ENCODE assay signal across 21 mouse cellular contexts in genomic region chr1:177015917-177016316, GRCm38 (mm10).
A peak's percentile ranks its signal among the peaks of the same experiment; 100 is the strongest.
DNase-seq lines count a peak whose midpoint lies in the region; ATAC-seq and TF ChIP-seq lines count a peak whose summit lies in the region.
"Had no signal": no experiment of that assay in that cellular context is flagged by ENCODE, and none has a peak within 500 bp of the region (broad histone marks: within the 10 kb centered on the region; RNA-seq: fewer than 3 reads in every experiment).

No protein-coding gene starts in this region.

- TF ChIP-seq CTCF in bone marrow macrophage, adult 2 months (IDR thresholded peaks at IDR 0.05; ENCODE audit: low read depth, low read length), result no peak
- TF ChIP-seq CTCF in forebrain, postnatal 0 days (IDR thresholded peaks at IDR 0.05; ENCODE audit: low read depth), result no peak

- H3K9ac ChIP-seq in intestine, embryonic 14.5 days (ENCODE audit: low read length), result no peak overlapping the region
- H3K9ac ChIP-seq in intestine, embryonic 16.5 days (ENCODE audit: low read depth, low read length), result no peak overlapping the region
- no peak overlapping the region for H3K9ac ChIP-seq in forebrain, postnatal 0 days
- H3K9ac ChIP-seq: hindbrain, embryonic 14.5 days; kidney, embryonic 15.5 days; limb, embryonic 15.5 days; liver, embryonic 15.5 days; neural tube, embryonic 15.5 days had no signal

- H3K9me3 ChIP-seq in intestine, embryonic 14.5 days (ENCODE audit: control insufficient read depth, low read length), result no peaks in the 10 kb centered on the region
- H3K9me3 ChIP-seq in intestine, embryonic 16.5 days (ENCODE audit: control insufficient read depth, low read length), result no peaks in the 10 kb centered on the region
- H3K9me3 ChIP-seq in forebrain, postnatal 0 days (ENCODE audit: low read length), result no peaks in the 10 kb centered on the region
- H3K9me3 ChIP-seq: kidney, embryonic 15.5 days; limb, embryonic 15.5 days; liver, embryonic 15.5 days; neural tube, embryonic 15.5 days had no signal

- no peak overlapping the region for H3K4me3 ChIP-seq in intestine, embryonic 14.5 days (ENCODE audit: low read depth, low read length)
- H3K4me3 ChIP-seq in intestine, embryonic 16.5 days (ENCODE audit: low read length), result no peak overlapping the region
- no peak overlapping the region for H3K4me3 ChIP-seq in bone marrow macrophage, adult 2 months (ENCODE audit: insufficient read depth, low read length)
- no peak overlapping the region for H3K4me3 ChIP-seq in forebrain, postnatal 0 days (ENCODE audit: low read depth, low read length)
- H3K4me3 ChIP-seq: kidney, embryonic 15.5 days; limb, embryonic 15.5 days; liver, embryonic 15.5 days; neural tube, embryonic 15.5 days had no signal

- H3K4me1 ChIP-seq in intestine, embryonic 14.5 days (replicated peaks; ENCODE audit: control insufficient read depth, insufficient read depth, low read length), result peaks cover 6% of the 10 kb centered on the region
- peaks cover 10% of the 10 kb centered on the region for H3K4me1 ChIP-seq in intestine, embryonic 16.5 days (ENCODE audit: control insufficient read depth, insufficient read depth, low read length)
- H3K4me1 ChIP-seq in bone marrow macrophage, adult 2 months (ENCODE audit: control insufficient read depth, insufficient read depth, low read length), result peaks cover 38% of the 10 kb centered on the region
- peaks cover 6% of the 10 kb centered on the region for H3K4me1 ChIP-seq in forebrain, postnatal 0 days (ENCODE audit: insufficient read depth)
- H3K4me1 ChIP-seq: liver, embryonic 15.5 days had no signal

- H3K27me3 ChIP-seq in intestine, embryonic 14.5 days (replicated peaks; ENCODE audit: control insufficient read depth, insufficient read depth, low read length), result no peaks in the 10 kb centered on the region
- no peaks in the 10 kb centered on the region for H3K27me3 ChIP-seq in intestine, embryonic 16.5 days (replicated peaks; ENCODE audit: control insufficient read depth, insufficient read depth, low read length)
- H3K27me3 ChIP-seq in forebrain, postnatal 0 days (ENCODE audit: insufficient read depth, low read length), result no peaks in the 10 kb centered on the region
- H3K27me3 ChIP-seq: kidney, embryonic 15.5 days; limb, embryonic 15.5 days; liver, embryonic 15.5 days; neural tube, embryonic 15.5 days had no signal

- H3K4me2 ChIP-seq in intestine, embryonic 14.5 days (ENCODE audit: low read length), result no peak overlapping the region
- no peak overlapping the region for H3K4me2 ChIP-seq in intestine, embryonic 16.5 days (ENCODE audit: low read depth, low read length)
- no peak overlapping the region for H3K4me2 ChIP-seq in forebrain, postnatal 0 days (ENCODE audit: low read depth)
- H3K4me2 ChIP-seq: heart, embryonic 11.5 days; hindbrain, embryonic 14.5 days; kidney, embryonic 15.5 days; limb, embryonic 15.5 days; liver, embryonic 15.5 days; neural tube, embryonic 15.5 days had no signal

- no peak for TF ChIP-seq POLR2A in bone marrow macrophage, adult 2 months (IDR thresholded peaks at IDR 0.05; ENCODE audit: borderline replicate concordance, low read depth, low read length)

- H3K27ac ChIP-seq in intestine, embryonic 14.5 days (ENCODE audit: low read depth), result no peak overlapping the region
- no peak overlapping the region for H3K27ac ChIP-seq in intestine, embryonic 16.5 days (ENCODE audit: low read length)
- peak overlapping the region; percentile 29; the same call in 1 of the 2 replicates for H3K27ac ChIP-seq in bone marrow macrophage, adult 2 months (ENCODE audit: insufficient read depth, low read depth, low read length)
- no peak overlapping the region for H3K27ac ChIP-seq in forebrain, postnatal 0 days (ENCODE audit: low read depth, low read length)
- H3K27ac ChIP-seq: hindbrain, embryonic 14.5 days; kidney, embryonic 15.5 days; liver, embryonic 15.5 days had no signal

- DNase-seq in intestine, embryonic 14.5 days (ENCODE audit: low spot score), result peak; percentile 44
- DNase-seq in 3T3-L1 (ENCODE audit: low read depth, low spot score), result peak; percentile 23
- DNase-seq in forebrain, postnatal 0 days, result no peak
- DNase-seq in cerebellum, postnatal 10 days, result no peak
- DNase-seq in adrenal gland, postnatal 14 days, result no peak
- DNase-seq: adrenal gland, adult 8-10 months; cerebellum, adult 18-20 months; cerebellum, postnatal 36 days; heart, postnatal 10 days; right cerebral cortex, postnatal 25 days had no signal

- WGBS in intestine, embryonic 14.5 days, result 50% methylated on average over 3 of the region's 3 CpGs
- whole genome bisulfite sequencing in intestine, embryonic 16.5 days, result 67% methylated on average over 3 of the region's 3 CpGs
- WGBS in forebrain, postnatal 0 days, result 31% methylated on average over 3 of the region's 3 CpGs

- peaks cover 2% of the 10 kb centered on the region; the same call in 1 of the 2 replicates for H3K36me3 ChIP-seq in intestine, embryonic 14.5 days (ENCODE audit: control insufficient read depth, insufficient read depth, low read length)
- no peaks in the 10 kb centered on the region for H3K36me3 ChIP-seq in intestine, embryonic 16.5 days (ENCODE audit: control insufficient read depth, insufficient read depth, low read length)
- peaks cover 6% of the 10 kb centered on the region; the same call in 1 of the 2 replicates for H3K36me3 ChIP-seq in forebrain, postnatal 0 days (ENCODE audit: insufficient read depth)
- H3K36me3 ChIP-seq: kidney, embryonic 15.5 days; limb, embryonic 15.5 days; liver, embryonic 15.5 days; neural tube, embryonic 15.5 days had no signal

- no peak for ATAC-seq in intestine, embryonic 14.5 days (replicated peaks; ENCODE audit: low FRiP score, low TSS enrichment, low read depth)
- ATAC-seq in intestine, embryonic 16.5 days, result no peak
- peak; percentile 21 for ATAC-seq in forebrain, postnatal 0 days
- no peak for ATAC-seq in megakaryocyte progenitor cell, adult 5-6 weeks (replicated peaks; ENCODE audit: poor library complexity)
- ATAC-seq: intestine, postnatal 0 days; lung, postnatal 0 days had no signal

Comparison
In these comparisons a context has a peak if more than half of its experiments do, and no peak if none do; other contexts are left out.
1. DNase-seq: peak in intestine, embryonic 14.5 days (single experiment) and 3T3-L1 (single experiment); none in forebrain, postnatal 0 days (single experiment), cerebellum, postnatal 10 days (0 of 2) and adrenal gland, postnatal 14 days (single experiment).